Mouse (Mus musculus) liver, adult 2 months (tissue): ENCODE measurements around the gene Etfb. TPM values are rescaled to one million over a fixed set of nuclear protein-coding genes. Genes with fewer than 3 reads are reported as not detected.

Experiments used
- DNase-seq: peaks from one replicate; pipeline ENCODE4 v3.0.0-alpha.2; 2011; ENCODE audit warnings: low read depth, low spot score; ENCODE audit errors: extremely low read depth
- H3K27ac ChIP-seq: fragments of 200-500 bp; replicated peaks from 2 replicates; pipeline ENCODE4 v1.5.1; 2012; ENCODE audit warnings: low read depth, mild to moderate bottlenecking, control low read depth, inconsistent platforms, low read length; ENCODE audit not compliant: insufficient read depth
- H3K27me3 ChIP-seq: fragments of 200-500 bp; 2 replicates; pipeline ENCODE4 v1.6.1; 2012; ENCODE audit warnings: mild to moderate bottlenecking, moderate library complexity, low read length, inconsistent platforms; ENCODE audit not compliant: control insufficient read depth, insufficient read depth
- H3K36me3 ChIP-seq: fragments of 200-500 bp; 2 replicates; pipeline ENCODE4 v1.6.1; 2012; ENCODE audit warnings: low read length, inconsistent platforms; ENCODE audit not compliant: control insufficient read depth, insufficient read depth
- H3K4me1 ChIP-seq: fragments of 200-500 bp; 2 replicates; pipeline ENCODE4 v1.6.1; 2011; ENCODE audit warnings: low read length; ENCODE audit not compliant: control insufficient read depth, insufficient read depth
- H3K4me3 ChIP-seq: fragments of 200-500 bp; 2 replicates; pipeline ENCODE4 v1.5.1; 2011; ENCODE audit warnings: low read depth, mild to moderate bottlenecking, control low read depth, low read length, moderate library complexity; ENCODE audit not compliant: insufficient read depth
- H3K79me2 ChIP-seq: fragments of 200-500 bp; 2 replicates; pipeline ENCODE4 v1.6.1; 2012; ENCODE audit warnings: inconsistent platforms, mild to moderate bottlenecking, low read length, moderate library complexity; ENCODE audit not compliant: control insufficient read depth, insufficient read depth
- H3K9ac ChIP-seq: fragments of 200-500 bp; 2 replicates; pipeline ENCODE4 v1.6.1; 2012; ENCODE audit warnings: low read depth, mild to moderate bottlenecking, control low read depth, inconsistent platforms, low read length
- CTCF ChIP-seq: fragments of 200-500 bp; IDR thresholded peaks from 2 replicates; pipeline ENCODE4 v1.5.1; 2011; ENCODE audit warnings: low read depth, low read length, control low read depth
- POLR2A ChIP-seq: fragments of 200-500 bp; IDR thresholded peaks from 2 replicates; pipeline ENCODE4 v1.6.1; 2011; ENCODE audit warnings: low read length, control low read depth; ENCODE audit not compliant: insufficient read depth; ENCODE audit errors: extremely low read depth
- WGBS: fragments of 180-500 bp; shearing (Covaris S2); methylation state at CpG from one replicate; pipeline ENCODE4 v1.1.7; 2018; 5-methylcytosine and 5-hydroxymethylcytosine counted together
- polyA plus RNA-seq: library from polyadenylated mRNA; depleted of rRNA; stranded (reverse); fragments of >200 nt; gene quantifications from 2 replicates; pipeline ENCODE4 v1.2.3, GENCODE M21; 2012
- total RNA-seq: library from RNA; depleted of rRNA; stranded (reverse); fragments of >200 nt; gene quantifications from 2 replicates; pipeline ENCODE4 v1.2.3, GENCODE M21; 2014

Etfb gene
- total and polyA plus RNA-seq, 2 experiments = 330 to 572 TPM

- H3K4me1 ChIP-seq = no peaks in the 10 kb centered on the region
- H3K27me3 ChIP-seq = no peaks in the 10 kb centered on the region
- no peak for DNase-seq
- H3K9ac ChIP-seq = no peak overlapping the region
- H3K79me2 ChIP-seq = no peaks in the 10 kb centered on the region
- H3K4me3 ChIP-seq = no peak overlapping the region
- no peaks in the 10 kb centered on the region for H3K36me3 ChIP-seq
- H3K27ac ChIP-seq = no peak overlapping the region
- WGBS = 91% methylated on average over 5 of the region's 5 CpGs
- TF ChIP-seq CTCF (no peak), POLR2A (no peak)
These were observed 9.2 kb upstream of the Etfb start for GRCm38 (mm10) chr7:43434676-43435075.

GRCm38 (mm10) chr7:43436341-43437255 lies 7.3 kb upstream of the Etfb start, which contains the start of gene Nkg7:
Nkg7 (plus strand) TSS chr7:43437073.
- DNase-seq = no peak

GRCm38 (mm10) chr7:43438611-43439010 lies 5.3 kb upstream of the Etfb start:
- no peak for TF ChIP-seq CTCF
- TF ChIP-seq POLR2A = no peak
- no peak for DNase-seq
- Histone ChIP-seq H3K79me2 (no peaks in the 10 kb centered on the region), H3K27me3 (no peaks in the 10 kb centered on the region), H3K27ac (no peak overlapping the region), H3K4me1 (peaks cover 3% of the 10 kb centered on the region; the same call in 1 of the 2 replicates), H3K36me3 (no peaks in the 10 kb centered on the region), H3K4me3 (no peak overlapping the region), H3K9ac (no peak overlapping the region)
- WGBS = 90% methylated on average over 4 of the region's 4 CpGs

More at GRCm38 (mm10) chr7:43436341-43437255, 7.3 kb upstream of the Etfb start, which contains the start of gene Nkg7:
- 79% methylated on average over 10 of the region's 10 CpGs for WGBS
- Histone ChIP-seq H3K9ac (no peak within 1 kb of the TSS), H3K4me3 (no peak within 1 kb of the TSS), H3K27me3 (no peaks in the 10 kb centered on the region), H3K36me3 (no peaks in the 10 kb centered on the region), H3K27ac (no peak within 1 kb of the TSS), H3K4me1 (no peaks in the 10 kb centered on the region), H3K79me2 (no peaks in the 10 kb centered on the region)
- no peak for TF ChIP-seq POLR2A
- no peak for TF ChIP-seq CTCF

- H3K4me1 ChIP-seq = peaks cover 4% of the 10 kb centered on the region
- H3K79me2 ChIP-seq = peaks cover 13% of the 10 kb centered on the region; the same call in 1 of the 2 replicates
- DNase-seq = no peak
- no peak within 1 kb of the TSS for H3K4me3 ChIP-seq
- H3K27ac ChIP-seq = no peak within 1 kb of the TSS
- no peak within 1 kb of the TSS for H3K9ac ChIP-seq
- WGBS = 66% methylated on average over 6 of the region's 6 CpGs
- TF ChIP-seq POLR2A (no peak), CTCF (no peak)
- H3K27me3 ChIP-seq = no peaks in the 10 kb centered on the region
- no peaks in the 10 kb centered on the region for H3K36me3 ChIP-seq
These were observed 3.4 kb upstream of the Etfb start, which contains the start of gene Cldnd2 for GRCm38 (mm10) chr7:43440482-43440881. Cldnd2 (plus strand) TSS chr7:43440782.

- Histone ChIP-seq H3K79me2 (peaks cover 19% of the 10 kb centered on the region; the same call in 1 of the 2 replicates), H3K4me1 (peaks cover 8% of the 10 kb centered on the region), H3K27ac (no peak overlapping the region), H3K36me3 (no peaks in the 10 kb centered on the region), H3K4me3 (no peak overlapping the region), H3K9ac (no peak overlapping the region), H3K27me3 (no peaks in the 10 kb centered on the region)
- DNase-seq = no peak
- no peak for TF ChIP-seq CTCF
- TF ChIP-seq POLR2A = no peak
- WGBS = 52% methylated on average over 3 of the region's 3 CpGs
These were observed 2.8 kb upstream of the Etfb start for GRCm38 (mm10) chr7:43441071-43441470.
